Mouse (Mus musculus): Measurements from ENCODE around the gene Pick1.
"Not testable (repeated sequence)": the region's sequence is repeated elsewhere in the genome, so short reads cannot be mapped to it uniquely, and the experiment has no call there.

Pick1 gene

DNA sequence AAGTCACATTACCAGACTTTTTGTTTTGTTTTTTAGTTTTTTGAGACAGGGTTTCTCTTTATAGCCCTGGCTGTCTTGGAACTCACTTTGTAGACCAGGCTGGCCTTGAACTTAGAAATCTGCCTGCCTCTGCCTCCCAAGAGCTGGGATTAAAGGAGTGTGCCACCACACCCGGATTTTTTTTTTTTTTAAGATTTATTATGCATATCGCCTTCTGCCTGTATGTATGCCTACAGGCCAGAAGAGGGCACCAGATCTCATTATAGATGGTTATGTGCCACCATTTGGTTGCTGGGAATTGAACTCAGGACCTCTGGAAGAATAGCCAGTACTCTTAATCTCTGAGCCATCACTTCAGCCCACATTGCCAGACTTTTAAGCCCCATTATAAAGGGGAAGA is 3.2 kb upstream of the Pick1 start:
- DNase-seq (ENCODE audit: low spot score in 2 of 2), result not testable (repeated sequence)

DNA sequence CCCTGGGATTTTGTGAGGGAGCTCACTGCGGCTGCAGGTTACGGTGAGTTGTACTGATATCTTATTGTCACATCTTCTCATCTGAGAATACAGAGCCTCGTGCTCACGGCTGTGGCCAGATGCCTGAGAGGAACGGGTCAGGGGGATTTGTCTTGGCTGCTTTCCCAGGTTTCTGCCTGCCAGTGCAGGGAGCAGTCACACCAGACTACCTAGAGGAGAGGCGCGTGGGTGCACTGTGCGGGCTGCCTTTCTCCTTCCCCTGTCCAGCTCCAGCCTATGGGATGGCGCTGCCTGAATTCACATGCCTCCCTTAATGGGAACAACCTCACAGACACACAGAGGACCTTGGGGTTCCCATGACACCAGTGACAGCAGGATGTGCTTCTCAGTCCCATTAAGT is 6.3 kb downstream of the Pick1 start:
- no peak for DNase-seq (ENCODE audit: low spot score in 2 of 2)

DNA sequence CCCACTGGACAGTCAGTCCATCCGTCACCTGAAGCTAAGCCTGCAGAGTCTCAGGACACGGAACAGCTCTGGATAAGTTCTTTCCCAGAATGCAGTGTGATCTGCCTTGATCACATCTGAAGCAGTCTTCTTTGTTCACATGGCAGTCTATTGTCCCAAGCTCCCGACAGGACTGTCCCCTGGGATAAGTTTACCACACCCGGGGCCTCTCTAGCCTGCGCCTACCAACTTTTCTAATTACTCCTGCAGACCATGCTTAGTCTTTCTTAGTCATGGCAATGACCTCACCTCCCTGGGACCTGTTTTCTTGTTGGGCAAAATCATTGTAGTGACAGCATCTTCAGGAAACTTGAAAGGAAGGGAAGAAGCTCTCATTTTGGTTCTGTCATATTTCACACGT is 9.1 kb downstream of the Pick1 start:
- DNase-seq (ENCODE audit: low spot score in 2 of 2), result no peak

GRCm38 (mm10) chr15:79242574-79243233 is 13.7 kb downstream of the Pick1 start:
- DNase-seq (ENCODE audit: low spot score in 2 of 2), result no peak

DNA sequence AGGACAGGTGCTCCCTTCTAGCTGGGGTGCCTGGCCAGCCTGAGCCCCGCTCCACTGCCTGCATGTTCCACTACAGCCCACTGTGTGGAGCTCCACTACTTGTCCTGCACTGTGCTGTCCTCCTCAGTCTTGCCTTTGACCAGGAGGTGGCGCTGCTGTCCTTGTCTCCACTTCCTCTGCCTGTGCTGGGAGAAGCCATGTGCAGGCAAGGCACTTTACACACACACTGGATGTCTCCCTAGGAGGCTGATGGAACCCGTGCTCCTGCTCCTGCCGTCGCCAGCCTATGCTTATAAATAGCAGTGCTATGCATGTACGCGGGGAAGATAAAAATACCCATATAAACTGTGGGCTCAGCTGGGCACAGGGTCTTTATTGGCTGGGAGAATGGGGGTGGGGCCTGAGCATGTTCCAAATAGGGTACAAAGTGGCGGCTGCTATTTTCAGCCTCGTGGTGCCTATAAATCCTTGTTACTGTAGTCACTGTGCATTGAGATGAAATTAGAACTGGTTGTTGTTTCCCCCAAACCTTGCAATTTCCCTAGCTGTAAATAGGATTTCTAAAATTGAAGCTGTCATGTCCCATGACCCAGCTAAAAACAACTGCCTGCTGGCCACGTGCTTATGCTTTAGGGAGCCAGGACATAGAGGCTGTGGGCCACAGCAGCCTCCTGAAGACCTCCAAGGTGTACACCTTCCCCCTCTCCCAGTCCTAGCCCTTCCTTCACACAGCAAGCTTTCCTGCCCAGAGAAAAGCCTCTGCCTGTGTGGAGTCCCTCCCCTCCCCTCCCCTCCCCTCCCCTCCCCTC is 14.5 kb downstream of the Pick1 start:
- peak; percentile 90 for DNase-seq (ENCODE audit: low spot score in 2 of 2)

- no peak for DNase-seq (ENCODE audit: low spot score in 2 of 2)
These were observed 15.3 kb downstream of the Pick1 start for GRCm38 (mm10) chr15:79244071-79244893.

GRCm38 (mm10) chr15:79245321-79245720 is 16.3 kb downstream of the Pick1 start:
- no peak for DNase-seq (ENCODE audit: low spot score in 2 of 2)

DNA sequence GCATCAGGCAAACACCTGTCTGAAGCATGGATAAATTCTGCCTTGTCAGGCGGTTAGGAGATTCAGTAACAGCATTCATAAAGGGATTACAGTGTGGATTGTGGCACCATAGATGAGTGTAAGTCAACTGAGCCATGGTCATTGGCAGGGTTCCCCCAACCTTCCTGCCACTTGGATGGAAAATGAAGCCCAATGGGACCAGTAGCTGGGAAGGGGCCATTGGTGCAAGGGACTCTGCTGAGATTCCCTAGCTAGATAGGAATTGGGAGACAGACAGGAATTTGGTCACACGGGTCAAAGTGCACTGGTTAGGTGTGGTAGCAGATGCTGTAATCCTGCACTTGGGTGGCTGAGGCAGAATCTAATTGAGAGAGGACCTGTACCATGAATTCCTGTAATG is 21.3 kb downstream of the Pick1 start:
- DNase-seq (ENCODE audit: low spot score in 2 of 2), result no peak

DNA sequence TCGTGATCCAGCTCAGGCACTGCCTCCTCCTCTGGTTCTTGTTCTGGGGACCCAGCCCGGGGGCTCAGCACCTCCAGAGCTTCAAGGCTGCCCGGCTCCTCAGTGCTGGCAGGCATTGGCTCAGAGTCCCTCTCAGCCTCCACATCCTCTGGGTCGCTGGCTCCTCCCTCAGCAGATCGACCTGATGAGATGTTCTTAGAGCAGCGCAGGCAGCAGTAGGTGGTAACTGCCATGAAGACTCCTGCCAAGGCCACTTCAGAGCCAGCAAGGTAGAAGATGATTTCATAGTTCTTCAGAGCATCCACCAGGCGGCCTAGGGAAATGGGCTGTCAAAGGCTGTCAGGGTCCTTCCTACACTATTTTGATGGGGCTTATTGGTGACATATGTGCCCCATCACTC is 22.2 kb downstream of the Pick1 start:
- DNase-seq (ENCODE audit: low spot score in 2 of 2), result no peak

DNA sequence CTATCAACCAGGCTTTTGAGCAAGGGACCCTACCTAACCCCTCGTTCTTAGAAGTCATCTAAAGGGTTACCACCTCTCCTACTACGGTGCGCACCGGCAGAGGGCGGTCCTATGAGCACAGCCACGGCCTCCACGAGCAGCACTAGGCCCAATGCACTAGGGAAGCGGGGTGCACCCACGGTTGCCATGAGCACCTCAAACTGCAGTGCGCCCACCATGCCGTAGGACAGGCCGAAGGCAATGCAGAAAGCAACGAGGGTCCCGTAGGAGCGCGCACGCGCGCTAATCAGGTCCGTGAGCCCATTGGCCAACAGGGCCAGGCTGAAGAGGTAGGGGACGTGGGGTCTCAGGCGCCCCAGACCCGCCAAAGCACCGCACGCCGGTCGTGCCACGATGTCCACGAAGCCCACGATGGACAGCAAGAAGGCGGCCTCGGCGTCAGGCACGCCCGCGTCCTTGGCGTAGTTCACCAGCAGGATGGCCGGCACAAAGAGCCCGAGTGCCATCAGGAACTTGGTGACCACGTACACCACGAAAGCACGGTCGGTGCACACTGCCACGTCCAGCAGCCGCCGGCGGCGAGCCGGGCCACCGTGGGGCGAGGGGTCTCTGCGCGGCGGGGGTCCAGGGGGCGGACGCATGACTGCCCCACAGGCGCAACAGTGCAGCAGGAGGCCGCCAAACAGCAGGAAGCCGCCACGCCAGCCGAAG is 23.0 kb downstream of the Pick1 start:
- DNase-seq (ENCODE audit: low spot score in 2 of 2), result peak in 1 of 2 experiments; percentile 52

- DNase-seq (ENCODE audit: low spot score in 2 of 2), result no peak
These were observed 23.6 kb downstream of the Pick1 start for GRCm38 (mm10) chr15:79252580-79252979.

- no peak for DNase-seq (ENCODE audit: low spot score in 2 of 2)
These were observed 25.7 kb downstream of the Pick1 start, which contains the start of gene Slc16a8 for GRCm38 (mm10) chr15:79254661-79255060. Gene Slc16a8, minus strand, starts transcription at chr15:79254761.

DNA sequence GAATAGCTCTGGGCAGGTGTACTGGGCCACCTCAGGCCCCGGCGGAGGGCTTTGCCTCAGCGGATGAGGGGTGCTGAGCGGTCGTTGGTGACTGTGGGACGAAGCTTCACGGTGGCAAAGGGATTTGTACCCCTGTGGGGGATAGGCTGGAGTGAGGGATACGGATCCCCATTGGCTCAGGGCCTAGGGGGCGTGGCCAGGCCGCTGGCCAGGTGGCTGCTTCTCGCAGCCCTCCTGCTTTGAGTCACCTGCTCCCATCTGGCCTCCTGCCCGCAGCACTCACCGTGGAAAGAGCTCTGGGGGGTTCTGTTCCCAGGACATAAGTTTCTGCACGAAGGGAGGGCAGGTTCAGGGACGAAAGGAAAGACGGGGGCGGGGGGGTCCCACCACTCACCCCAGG is 29.5 kb downstream of the Pick1 start:
- no peak for DNase-seq (ENCODE audit: low spot score in 2 of 2)

DNA sequence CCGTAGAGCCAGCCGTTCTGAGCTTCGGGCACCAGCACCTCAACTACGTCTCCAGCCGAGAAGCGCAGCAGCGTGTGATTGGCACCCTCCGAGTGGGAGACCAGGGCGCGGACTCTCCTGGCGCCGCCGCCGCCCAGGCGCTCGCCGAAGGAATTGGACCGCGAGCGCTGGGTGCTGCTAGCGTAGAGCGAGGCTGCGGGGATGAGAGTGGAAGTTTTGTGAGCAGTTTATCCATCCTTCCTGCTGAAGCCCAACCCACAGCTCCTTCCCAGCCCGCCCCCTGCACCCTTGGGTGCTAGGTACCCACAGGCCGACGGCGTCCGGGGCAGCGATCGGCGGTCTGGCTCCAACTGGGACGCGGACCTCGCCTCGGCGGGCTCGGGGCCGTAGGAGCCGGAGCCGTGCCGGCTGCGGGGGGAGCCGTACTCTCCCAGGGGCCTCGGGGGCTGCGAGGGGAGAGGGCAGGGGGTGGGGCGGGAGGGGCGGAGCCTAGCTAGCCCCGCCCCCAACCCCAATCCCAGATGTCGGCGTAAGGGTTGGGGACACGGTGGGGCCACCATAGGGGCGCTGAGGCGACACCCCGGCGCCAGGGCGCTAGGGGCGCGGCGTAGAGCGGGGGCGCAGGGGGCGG is 32.2 kb downstream of the Pick1 start:
- DNase-seq (ENCODE audit: low spot score in 2 of 2), result peak; percentile 25 to 51

- no peak for DNase-seq (ENCODE audit: low spot score in 2 of 2)
These were observed 32.8 kb downstream of the Pick1 start for GRCm38 (mm10) chr15:79261757-79262156.

DNA sequence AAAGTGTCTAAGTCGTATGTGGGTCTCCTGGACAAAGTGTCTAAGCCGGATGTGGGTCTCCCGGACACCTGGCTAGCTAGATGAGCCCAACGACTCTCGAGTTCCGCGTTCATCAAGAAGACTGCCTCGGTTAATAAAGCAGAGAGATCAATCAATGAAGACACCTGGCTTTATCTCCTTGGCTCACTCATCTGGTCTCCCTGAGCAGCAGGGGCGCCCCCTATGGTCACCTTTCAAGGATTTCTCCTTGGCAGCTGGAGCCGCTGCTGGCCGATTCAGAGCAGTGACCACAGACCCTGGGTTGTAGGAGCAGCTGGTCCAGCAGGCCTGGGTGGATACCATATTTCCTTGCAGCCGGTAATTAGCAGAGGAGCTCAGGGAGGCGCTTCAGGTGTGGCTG is 33.4 kb downstream of the Pick1 start:
- no peak for DNase-seq (ENCODE audit: low spot score in 2 of 2)

DNA sequence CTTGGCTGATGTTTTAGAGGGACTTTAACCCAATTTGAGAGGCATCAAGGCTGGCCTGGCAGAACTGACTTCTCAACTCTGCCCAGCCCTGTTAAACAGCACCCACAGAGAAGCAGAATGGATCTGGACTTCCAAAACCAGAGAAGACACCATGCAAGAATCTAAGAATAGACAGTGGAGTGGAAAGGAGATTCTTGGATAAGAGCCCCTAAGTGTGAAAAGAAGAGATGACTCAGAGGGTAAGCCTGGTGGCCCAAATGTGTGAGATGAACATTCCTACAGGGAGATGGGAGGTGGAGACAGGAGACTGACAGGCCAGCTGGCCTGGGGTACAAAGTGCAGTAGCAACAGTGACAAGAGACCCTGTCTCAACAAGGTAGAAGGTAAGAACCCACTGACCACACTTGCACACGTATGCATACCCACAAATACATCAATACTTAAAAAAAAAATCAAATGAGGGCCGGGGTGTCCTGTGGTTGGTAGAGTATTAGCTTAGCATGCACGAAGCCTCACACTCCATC is 33.9 kb downstream of the Pick1 start:
- no peak for DNase-seq (ENCODE audit: low spot score in 2 of 2)

GRCm38 (mm10) chr15:79263726-79264125 is 34.8 kb downstream of the Pick1 start:
- DNase-seq (ENCODE audit: low spot score in 2 of 2), result no peak

DNA sequence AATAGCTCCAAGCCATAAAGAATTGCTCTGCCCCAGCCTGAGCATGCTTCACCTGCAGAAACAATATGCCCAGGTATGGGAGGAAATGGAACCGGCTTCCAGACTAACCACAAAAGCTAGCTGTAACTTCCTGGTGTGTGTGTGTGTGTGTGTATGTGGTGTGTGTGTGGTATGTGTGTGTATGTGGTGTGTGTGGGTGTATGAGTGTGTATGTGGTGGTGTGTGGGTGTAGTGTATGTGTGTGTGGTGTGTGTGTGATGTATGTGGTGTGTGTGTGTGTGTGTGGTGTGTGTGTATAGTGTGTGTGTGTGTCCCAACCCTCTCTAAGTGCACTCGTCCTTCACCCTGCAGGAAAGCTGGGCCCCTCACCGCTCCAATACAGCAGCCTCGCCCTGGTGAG is 36.4 kb downstream of the Pick1 start:
- no peak for DNase-seq (ENCODE audit: low spot score in 2 of 2)

DNA sequence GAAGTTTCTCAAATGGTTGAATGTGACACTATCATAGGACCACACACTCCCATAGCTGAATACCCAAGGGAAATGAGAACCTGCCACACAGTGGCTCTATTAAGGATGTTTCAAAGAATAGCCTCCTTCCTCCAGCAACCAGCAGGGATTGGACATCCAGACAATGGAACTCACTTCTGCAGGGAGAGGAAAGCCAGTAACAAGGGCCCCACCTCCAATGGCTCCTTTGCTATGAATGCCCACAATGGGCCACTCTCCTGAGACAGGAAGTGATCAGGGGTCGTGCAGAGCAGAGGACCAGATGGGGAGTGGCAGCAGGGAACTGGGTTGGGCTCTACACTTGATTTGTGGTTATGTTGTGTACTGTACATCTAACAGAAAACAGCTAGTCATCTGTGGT is 39.5 kb downstream of the Pick1 start:
- DNase-seq (ENCODE audit: low spot score in 2 of 2), result no peak
